Mouse (Mus musculus): ENCODE measurements at regions not wholly inside any gene's neighbourhood (a gene's known extent, or its start where the extent isn't known, plus 50 kb on each side); places are given as distances from the start of the nearest gene placed in this dataset.

DNA sequence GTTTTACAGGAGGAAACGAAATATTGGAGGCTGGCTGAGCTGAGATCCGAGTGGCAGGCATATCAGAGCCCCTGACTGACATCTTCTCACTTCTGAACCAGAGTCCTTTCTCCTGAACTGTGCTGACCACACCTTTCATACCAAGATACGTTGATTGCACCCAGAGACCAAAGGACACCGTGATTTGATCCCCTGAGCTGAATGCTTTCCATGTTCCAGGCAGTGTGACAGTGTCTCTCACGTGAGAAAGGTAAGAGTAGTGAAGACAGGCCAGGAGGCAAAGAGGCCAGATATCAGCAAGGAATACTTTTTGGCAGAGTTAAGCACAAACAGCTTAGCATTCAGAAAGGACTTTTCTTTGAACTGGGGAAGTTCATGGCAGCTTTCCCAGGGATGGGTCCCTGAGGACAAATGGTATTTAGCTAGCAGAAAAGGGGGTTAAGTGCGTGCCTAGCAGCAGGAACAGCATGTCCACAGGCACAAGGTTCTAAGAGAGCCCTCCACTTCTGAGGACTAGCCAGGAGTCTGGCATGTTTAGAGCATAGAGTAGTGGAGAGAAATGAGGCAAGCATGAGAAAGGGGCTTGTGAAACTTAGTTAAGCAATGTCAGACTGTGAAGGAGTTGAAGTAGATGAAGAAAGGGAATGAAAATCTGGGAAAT lies 111.0 kb upstream of the Cdkn2b start:
- no peaks in the 10 kb centered on the region for H3K79me2 ChIP-seq (ENCODE audit: control insufficient read depth, insufficient read depth, low read length)
- H3K4me3 ChIP-seq (ENCODE audit: insufficient read depth, low read depth, low read length): no peak overlapping the region
- 67% methylated on average over 6 of the region's 6 CpGs for WGBS
- H3K27ac ChIP-seq (replicated peaks; ENCODE audit: insufficient read depth, low read depth, low read length): no peak overlapping the region
- no peak for TF ChIP-seq POLR2A (IDR thresholded peaks at IDR 0.05; ENCODE audit: extremely low read depth, insufficient read depth, low read length)
- TF ChIP-seq CTCF (IDR thresholded peaks at IDR 0.05; ENCODE audit: low read depth, low read length): no peak
- no peaks in the 10 kb centered on the region for H3K27me3 ChIP-seq (ENCODE audit: control insufficient read depth, insufficient read depth, low read length)
- no peaks in the 10 kb centered on the region for H3K4me1 ChIP-seq (ENCODE audit: control insufficient read depth, insufficient read depth, low read length)
- no peak overlapping the region for H3K9ac ChIP-seq (ENCODE audit: low read depth, low read length)
- H3K36me3 ChIP-seq (ENCODE audit: control insufficient read depth, insufficient read depth, low read length): no peaks in the 10 kb centered on the region
- DNase-seq (ENCODE audit: extremely low read depth, low read depth, low spot score): no peak

DNA sequence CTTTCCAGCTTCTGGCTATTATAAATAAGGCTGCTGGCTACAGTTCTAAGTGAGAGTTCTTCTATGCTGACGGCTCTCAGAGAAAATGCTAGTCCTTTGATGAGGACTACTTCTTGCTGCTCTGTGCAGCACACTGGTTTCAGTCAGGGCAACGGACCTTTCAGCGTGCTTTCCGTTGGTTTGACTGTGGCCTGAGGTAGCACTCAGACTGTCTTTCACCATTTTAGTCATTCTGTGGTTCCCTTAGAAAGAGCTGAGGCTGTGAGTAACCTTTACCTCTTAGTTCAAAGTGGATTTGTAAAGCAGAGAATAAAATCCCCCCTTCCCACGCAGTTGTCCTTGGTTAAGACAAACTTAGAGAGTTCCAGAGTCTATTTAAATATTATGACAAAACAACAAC lies 110.0 kb upstream of the Cdkn2b start:
- TF ChIP-seq POLR2A (IDR thresholded peaks at IDR 0.05; ENCODE audit: extremely low read depth, insufficient read depth, low read length) (no peak), CTCF (IDR thresholded peaks at IDR 0.05; ENCODE audit: low read depth, low read length) (no peak)
- no peaks in the 10 kb centered on the region for H3K79me2 ChIP-seq (ENCODE audit: control insufficient read depth, insufficient read depth, low read length)
- H3K4me1 ChIP-seq (ENCODE audit: control insufficient read depth, insufficient read depth, low read length): no peaks in the 10 kb centered on the region
- H3K27me3 ChIP-seq (ENCODE audit: control insufficient read depth, insufficient read depth, low read length): no peaks in the 10 kb centered on the region
- no peak overlapping the region for H3K9ac ChIP-seq (ENCODE audit: low read depth, low read length)
- H3K36me3 ChIP-seq (ENCODE audit: control insufficient read depth, insufficient read depth, low read length): no peaks in the 10 kb centered on the region
- H3K4me3 ChIP-seq (ENCODE audit: insufficient read depth, low read depth, low read length): no peak overlapping the region
- no peak for DNase-seq (ENCODE audit: extremely low read depth, low read depth, low spot score)
- H3K27ac ChIP-seq (replicated peaks; ENCODE audit: insufficient read depth, low read depth, low read length): no peak overlapping the region
- whole genome bisulfite sequencing: 88% methylated on average over 5 of the region's 5 CpGs

DNA sequence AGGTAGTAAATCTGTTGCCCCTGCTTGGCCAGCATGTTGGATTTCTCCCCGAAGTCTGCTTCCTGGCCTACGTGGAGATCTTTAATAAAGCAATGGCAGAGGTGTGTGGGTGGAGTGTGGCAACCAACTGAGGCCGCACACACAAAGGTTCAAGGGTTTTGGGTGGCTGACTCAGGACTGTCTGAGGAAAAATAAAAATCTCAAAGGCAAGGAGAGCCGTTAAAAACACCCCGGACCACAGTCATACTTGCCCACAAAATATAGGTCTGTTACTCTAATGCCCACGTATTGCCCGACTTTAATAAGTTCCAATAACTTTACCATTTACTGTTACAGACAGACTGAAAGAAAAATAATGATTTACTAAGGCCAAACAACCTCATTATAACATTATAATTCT lies 108.7 kb upstream of the Cdkn2b start:
- Histone ChIP-seq H3K27me3 (ENCODE audit: control insufficient read depth, insufficient read depth, low read length) (no peaks in the 10 kb centered on the region), H3K36me3 (ENCODE audit: control insufficient read depth, insufficient read depth, low read length) (no peaks in the 10 kb centered on the region), H3K4me1 (ENCODE audit: control insufficient read depth, insufficient read depth, low read length) (no peaks in the 10 kb centered on the region), H3K9ac (ENCODE audit: low read depth, low read length) (no peak overlapping the region), H3K79me2 (ENCODE audit: control insufficient read depth, insufficient read depth, low read length) (no peaks in the 10 kb centered on the region), H3K4me3 (ENCODE audit: insufficient read depth, low read depth, low read length) (no peak overlapping the region), H3K27ac (replicated peaks; ENCODE audit: insufficient read depth, low read depth, low read length) (no peak overlapping the region)
- DNase-seq (ENCODE audit: extremely low read depth, low read depth, low spot score): no peak
- 91% methylated on average over 7 of the region's 7 CpGs for WGBS
- TF ChIP-seq POLR2A (IDR thresholded peaks at IDR 0.05; ENCODE audit: extremely low read depth, insufficient read depth, low read length): no peak
- TF ChIP-seq CTCF (IDR thresholded peaks at IDR 0.05; ENCODE audit: low read depth, low read length): no peak

DNA sequence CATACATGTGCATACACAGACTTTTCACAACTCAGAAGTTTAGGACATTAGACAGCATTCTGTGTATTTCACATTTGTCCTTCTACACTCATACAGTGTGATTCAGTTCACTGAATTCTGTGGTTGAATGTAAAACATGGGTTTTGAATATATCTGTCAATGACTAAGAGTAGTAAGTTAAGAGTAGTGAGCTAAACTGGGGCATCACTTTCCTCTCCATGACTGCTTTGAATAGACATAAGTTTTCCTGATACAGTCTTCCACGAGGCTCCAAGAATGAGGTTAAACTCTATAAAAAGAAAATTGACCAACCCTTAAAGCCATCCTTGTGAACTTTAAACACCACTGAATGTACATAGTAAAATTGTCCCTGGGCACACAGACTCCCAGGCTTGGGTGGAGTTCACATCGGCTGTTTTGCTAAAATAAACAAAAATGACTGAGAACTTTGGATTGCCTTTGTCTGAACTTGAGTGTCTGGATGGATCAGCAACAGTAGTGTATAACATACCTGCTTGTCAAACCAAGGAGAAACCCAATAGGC lies 94.9 kb upstream of the Cdkn2b start:
- 17% methylated on average over 2 of the region's 2 CpGs for WGBS
- no peak for DNase-seq (ENCODE audit: extremely low read depth, low read depth, low spot score)
- TF ChIP-seq POLR2A (IDR thresholded peaks at IDR 0.05; ENCODE audit: extremely low read depth, insufficient read depth, low read length) (no peak), CTCF (IDR thresholded peaks at IDR 0.05; ENCODE audit: low read depth, low read length) (no peak)
- H3K27me3 ChIP-seq (ENCODE audit: control insufficient read depth, insufficient read depth, low read length): no peaks in the 10 kb centered on the region
- no peak overlapping the region for H3K9ac ChIP-seq (ENCODE audit: low read depth, low read length)
- no peak overlapping the region for H3K27ac ChIP-seq (replicated peaks; ENCODE audit: insufficient read depth, low read depth, low read length)
- no peak overlapping the region for H3K4me3 ChIP-seq (ENCODE audit: insufficient read depth, low read depth, low read length)
- H3K36me3 ChIP-seq (ENCODE audit: control insufficient read depth, insufficient read depth, low read length): no peaks in the 10 kb centered on the region
- H3K4me1 ChIP-seq (ENCODE audit: control insufficient read depth, insufficient read depth, low read length): no peaks in the 10 kb centered on the region
- H3K79me2 ChIP-seq (ENCODE audit: control insufficient read depth, insufficient read depth, low read length): no peaks in the 10 kb centered on the region

DNA sequence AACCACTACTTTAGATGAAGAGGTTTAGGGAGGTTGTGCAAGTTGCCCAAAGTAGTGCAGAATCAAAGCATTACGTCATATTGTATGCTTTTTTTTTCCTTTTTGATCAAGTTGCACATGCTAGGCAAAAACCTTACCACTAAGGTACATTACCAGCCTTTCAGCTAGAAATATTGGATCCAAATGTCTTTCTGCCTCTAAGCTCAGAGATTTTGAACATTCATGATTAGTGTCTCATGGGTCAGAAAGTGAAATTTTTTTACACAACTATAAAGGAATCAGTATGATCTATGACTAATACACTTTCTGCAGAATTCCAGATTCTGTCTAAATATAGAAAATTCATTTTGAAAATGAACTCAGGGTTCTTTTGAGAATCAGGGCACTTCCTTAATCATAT lies 92.3 kb upstream of the Cdkn2b start:
- no peaks in the 10 kb centered on the region for H3K36me3 ChIP-seq (ENCODE audit: control insufficient read depth, insufficient read depth, low read length)
- WGBS: 81% methylated on average over 1 of the region's 1 CpGs
- no peaks in the 10 kb centered on the region for H3K4me1 ChIP-seq (ENCODE audit: control insufficient read depth, insufficient read depth, low read length)
- no peak overlapping the region for H3K27ac ChIP-seq (replicated peaks; ENCODE audit: insufficient read depth, low read depth, low read length)
- no peaks in the 10 kb centered on the region for H3K27me3 ChIP-seq (ENCODE audit: control insufficient read depth, insufficient read depth, low read length)
- TF ChIP-seq CTCF (IDR thresholded peaks at IDR 0.05; ENCODE audit: low read depth, low read length) (no peak), POLR2A (IDR thresholded peaks at IDR 0.05; ENCODE audit: extremely low read depth, insufficient read depth, low read length) (no peak)
- no peak overlapping the region for H3K4me3 ChIP-seq (ENCODE audit: insufficient read depth, low read depth, low read length)
- no peak overlapping the region for H3K9ac ChIP-seq (ENCODE audit: low read depth, low read length)
- H3K79me2 ChIP-seq (ENCODE audit: control insufficient read depth, insufficient read depth, low read length): no peaks in the 10 kb centered on the region
- no peak for DNase-seq (ENCODE audit: extremely low read depth, low read depth, low spot score)

DNA sequence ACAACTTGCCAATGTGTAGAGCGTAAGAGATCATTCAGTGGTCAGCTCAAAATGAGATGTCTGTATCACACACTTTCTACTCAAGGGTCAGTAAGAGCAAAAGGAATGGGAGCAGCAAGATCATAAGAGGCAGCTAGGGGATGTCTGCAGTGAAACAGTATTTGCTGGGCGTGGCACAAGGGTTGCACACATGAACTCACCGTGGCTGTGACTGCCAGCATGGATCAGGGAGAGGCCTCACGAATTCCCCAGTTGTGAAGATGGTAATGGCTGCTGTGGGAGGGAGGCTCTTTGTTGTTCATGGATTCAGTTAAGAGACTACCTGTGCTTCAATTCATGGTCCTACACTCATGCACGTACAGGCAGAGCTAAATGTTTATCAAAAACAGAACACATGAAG lies 91.5 kb upstream of the Cdkn2b start:
- H3K36me3 ChIP-seq (ENCODE audit: control insufficient read depth, insufficient read depth, low read length): no peaks in the 10 kb centered on the region
- WGBS: 77% methylated on average over 5 of the region's 5 CpGs
- H3K27me3 ChIP-seq (ENCODE audit: control insufficient read depth, insufficient read depth, low read length): no peaks in the 10 kb centered on the region
- H3K9ac ChIP-seq (ENCODE audit: low read depth, low read length): no peak overlapping the region
- H3K79me2 ChIP-seq (ENCODE audit: control insufficient read depth, insufficient read depth, low read length): no peaks in the 10 kb centered on the region
- DNase-seq (ENCODE audit: extremely low read depth, low read depth, low spot score): no peak
- no peaks in the 10 kb centered on the region for H3K4me1 ChIP-seq (ENCODE audit: control insufficient read depth, insufficient read depth, low read length)
- no peak overlapping the region for H3K4me3 ChIP-seq (ENCODE audit: insufficient read depth, low read depth, low read length)
- no peak overlapping the region for H3K27ac ChIP-seq (replicated peaks; ENCODE audit: insufficient read depth, low read depth, low read length)
- no peak for TF ChIP-seq CTCF (IDR thresholded peaks at IDR 0.05; ENCODE audit: low read depth, low read length)
- TF ChIP-seq POLR2A (IDR thresholded peaks at IDR 0.05; ENCODE audit: extremely low read depth, insufficient read depth, low read length): no peak

All from liver, adult 2 months (tissue).